Mouse (Mus musculus): ENCODE results near the gene Oas2. TPM values are rescaled to one million over a fixed set of nuclear protein-coding genes. Genes with fewer than 3 reads are reported as not detected.

Gene Oas2
- polyA plus RNA-seq, 1 experiment from 2014 or later: not detected

DNA sequence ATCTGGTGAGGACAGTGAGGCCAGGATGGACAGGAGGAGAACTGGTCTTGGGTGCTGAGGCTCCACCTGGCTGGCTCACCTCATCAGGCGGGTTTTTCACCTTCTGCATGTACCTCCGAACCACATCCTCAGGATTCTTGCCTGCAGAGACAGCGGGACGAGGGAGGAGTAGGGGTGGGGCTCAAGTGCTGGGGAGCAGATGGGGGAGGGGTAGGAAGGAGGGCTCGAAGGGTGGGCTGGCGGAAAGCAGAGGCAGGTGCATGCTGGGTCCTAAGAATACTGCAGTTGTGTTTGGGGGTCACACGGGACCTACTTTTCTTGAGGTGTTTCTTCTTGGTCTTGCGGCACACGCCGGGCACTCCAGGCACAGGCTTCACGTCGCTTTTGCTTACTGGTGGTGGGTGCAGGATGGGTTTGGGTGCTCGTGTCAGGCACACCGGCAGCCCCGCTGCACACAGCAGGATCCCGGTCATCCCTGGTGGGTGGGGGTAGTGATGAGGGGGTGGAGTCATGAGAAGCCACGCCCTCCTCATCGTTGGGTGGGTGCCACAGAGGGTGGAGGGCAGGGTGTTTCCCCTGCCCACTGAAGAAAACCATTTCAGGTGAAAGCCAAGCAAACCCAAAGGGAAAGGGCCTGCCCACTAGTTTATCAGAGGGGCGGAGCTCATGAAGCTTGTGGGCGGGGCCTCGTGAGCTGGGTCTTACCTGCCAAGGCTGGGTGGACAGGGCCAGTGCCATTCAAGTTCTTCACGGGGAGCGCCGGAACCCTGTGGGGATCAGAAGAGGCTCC, 66.5 kb downstream of the Oas2 start:
- DNase-seq (ENCODE audit: low read depth, low spot score) (no peak), ATAC-seq (no peak)
- in situ Hi-C loops (cut with MboI; ENCODE audit: low pct_unique_long_range_greater_than_20kb): no loop called here
- H3K27me3 ChIP-seq: peaks cover 3% of the 10 kb centered on the region
- ChIA-PET CTCF (interaction anchor here (2.8 kb wide), 1 partner anchor 63 kb away, joined by 9 read pairs; no protein-coding TSS in a partner anchor), POLR2A (no interaction called here)
- TF ChIP-seq CTCF (IDR thresholded peaks at IDR 0.05): no peak

DNA sequence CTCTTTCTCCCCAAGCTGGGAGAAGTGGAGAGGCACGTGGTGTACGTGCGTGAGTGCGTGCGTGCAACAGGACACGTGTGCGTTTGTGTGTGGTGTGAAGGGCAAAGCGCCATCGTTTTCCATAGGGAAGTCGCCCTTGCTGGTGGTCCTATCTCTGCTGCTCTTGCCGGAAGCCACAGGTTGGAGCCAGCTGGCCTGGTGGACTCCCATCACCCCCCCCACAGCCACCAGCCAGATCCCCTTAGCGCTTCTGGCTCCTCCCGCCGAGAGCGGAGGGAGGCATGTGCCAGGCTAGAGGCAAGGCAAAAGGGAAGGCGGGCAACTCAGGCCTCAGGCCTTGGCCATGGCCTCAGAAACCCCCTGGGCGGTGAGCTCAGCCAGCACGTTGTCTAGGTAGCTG, 68.7 kb downstream of the Oas2 start:
- in situ Hi-C loops (cut with MboI; ENCODE audit: low pct_unique_long_range_greater_than_20kb): no loop called here
- TF ChIP-seq CTCF (IDR thresholded peaks at IDR 0.05): no peak
- ATAC-seq: no peak
- no peak for DNase-seq (ENCODE audit: low read depth, low spot score)
- CTCF ChIA-PET: no interaction called here
- POLR2A ChIA-PET: no interaction called here
- peaks cover 3% of the 10 kb centered on the region for H3K27me3 ChIP-seq

Other genes starting within 250 kb of the Oas2 start
- 97.1 TPM for gene Plbd2, start 246.2 kb downstream of the Oas2 start, polyA plus RNA-seq (2021)
- 13.4 TPM for gene Slc8b1, start 238.7 kb downstream of the Oas2 start, polyA plus RNA-seq (2021)
- 125 TPM for gene Tpcn1, start 161.2 kb downstream of the Oas2 start, polyA plus RNA-seq (2021)
- 10.5 TPM for gene Iqcd, start 160.8 kb downstream of the Oas2 start, polyA plus RNA-seq (2021)
- 14.0 TPM for gene Rita1, start 137.3 kb downstream of the Oas2 start, polyA plus RNA-seq (2021)
- gene Ddx54, start 137.1 kb downstream of the Oas2 start, polyA plus RNA-seq (2021): 54.0 TPM
- gene Cfap73, start 115.6 kb downstream of the Oas2 start, polyA plus RNA-seq (2021): 0.10 TPM
- 0.15 TPM for gene Rasal1, start 101.0 kb downstream of the Oas2 start, polyA plus RNA-seq (2021)
- gene Dtx1, start 37.9 kb downstream of the Oas2 start, polyA plus RNA-seq (2021): 0.30 TPM
- 0.04 TPM for gene Oas3, start 27.8 kb upstream of the Oas2 start, polyA plus RNA-seq (2021)
- gene Oas1e, start 45.7 kb upstream of the Oas2 start, polyA plus RNA-seq (2021): not detected
- 1.9 TPM for gene Oas1c, start 62.7 kb upstream of the Oas2 start, polyA plus RNA-seq (2021)
- not detected for gene Oas1f, start 97.5 kb upstream of the Oas2 start, polyA plus RNA-seq (2021)
- gene Oas1h, start 111.6 kb upstream of the Oas2 start, polyA plus RNA-seq (2021): not detected
- gene Oas1g, start 137.8 kb upstream of the Oas2 start, polyA plus RNA-seq (2021): 0.04 TPM
- 0.21 TPM for gene Oas1a, start 157.7 kb upstream of the Oas2 start, polyA plus RNA-seq (2021)
- gene Oas1d, start 164.7 kb upstream of the Oas2 start, polyA plus RNA-seq (2021): not detected